Mouse (Mus musculus): ENCODE results near the gene Eif4enif1. TPM values are rescaled to one million over a fixed set of nuclear protein-coding genes. Genes with fewer than 3 reads are reported as not detected.

The Eif4enif1 gene
- polyA plus RNA-seq, 1 experiment from 2014 or later = 38.4 TPM

GRCm38 (mm10) chr11:3235277-3235676 is 33.1 kb downstream of the Eif4enif1 start:
- peaks cover 33% of the 10 kb centered on the region for H3K36me3 ChIP-seq (ENCODE audit: control insufficient read depth, insufficient read depth, low read length)
- ATAC-seq (ENCODE audit: insufficient read depth, low FRiP score) = no peak
- WGBS = 83% methylated on average over 5 of the region's 5 CpGs
- no peak overlapping the region for H3K27ac ChIP-seq (ENCODE audit: low read length)
- H3K9me3 ChIP-seq (replicated peaks; ENCODE audit: control insufficient read depth, low read length) = no peaks in the 10 kb centered on the region
- no peak overlapping the region for H3K9ac ChIP-seq (ENCODE audit: low read length)
- H3K4me3 ChIP-seq (replicated peaks; ENCODE audit: low read length) = no peak overlapping the region
- no peaks in the 10 kb centered on the region for H3K27me3 ChIP-seq (ENCODE audit: control insufficient read depth, insufficient read depth, low read length)
- no peak overlapping the region for H3K4me2 ChIP-seq (ENCODE audit: low read depth, low read length)
- no peaks in the 10 kb centered on the region for H3K4me1 ChIP-seq (ENCODE audit: control insufficient read depth, insufficient read depth, low read length)

- no peak overlapping the region for H3K4me3 ChIP-seq (replicated peaks; ENCODE audit: low read length)
- H3K9me3 ChIP-seq (replicated peaks; ENCODE audit: control insufficient read depth, low read length) = no peaks in the 10 kb centered on the region
- peaks cover 52% of the 10 kb centered on the region for H3K36me3 ChIP-seq (ENCODE audit: control insufficient read depth, insufficient read depth, low read length)
- H3K27ac ChIP-seq (ENCODE audit: low read length) = no peak overlapping the region
- no peak overlapping the region for H3K4me2 ChIP-seq (ENCODE audit: low read depth, low read length)
- no peaks in the 10 kb centered on the region for H3K27me3 ChIP-seq (ENCODE audit: control insufficient read depth, insufficient read depth, low read length)
- 93% methylated on average over 7 of the region's 7 CpGs for WGBS
- ATAC-seq (ENCODE audit: insufficient read depth, low FRiP score) = no peak
- H3K4me1 ChIP-seq (ENCODE audit: control insufficient read depth, insufficient read depth, low read length) = no peaks in the 10 kb centered on the region
- no peak overlapping the region for H3K9ac ChIP-seq (ENCODE audit: low read length)
These were observed 40.2 kb downstream of the Eif4enif1 start for GRCm38 (mm10) chr11:3242395-3242794.

DNA sequence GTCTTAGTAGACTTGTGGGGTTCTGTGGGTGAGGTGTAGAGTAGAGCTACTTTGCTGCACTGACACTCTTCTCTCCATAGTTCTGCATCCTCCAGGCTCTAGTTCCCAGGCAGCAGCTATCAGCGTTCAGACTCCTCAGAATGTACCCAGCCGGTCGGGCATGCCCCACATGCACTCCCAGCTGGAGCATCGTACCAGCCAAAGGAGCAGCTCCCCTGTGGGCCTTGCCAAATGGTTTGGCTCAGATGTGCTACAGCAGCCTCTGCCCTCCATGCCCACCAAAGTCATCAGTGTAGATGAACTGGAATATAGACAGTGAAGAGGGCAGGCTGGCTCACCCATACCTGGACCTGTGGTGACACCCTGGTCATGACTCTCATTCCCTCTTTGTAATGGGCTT is 41.6 kb downstream of the Eif4enif1 start:
- H3K4me3 ChIP-seq (replicated peaks; ENCODE audit: low read length) = no peak overlapping the region
- no peaks in the 10 kb centered on the region for H3K4me1 ChIP-seq (ENCODE audit: control insufficient read depth, insufficient read depth, low read length)
- ATAC-seq (ENCODE audit: insufficient read depth, low FRiP score) = no peak
- no peak overlapping the region for H3K4me2 ChIP-seq (ENCODE audit: low read depth, low read length)
- no peak overlapping the region for H3K27ac ChIP-seq (ENCODE audit: low read length)
- WGBS = 82% methylated on average over 4 of the region's 4 CpGs
- no peaks in the 10 kb centered on the region for H3K27me3 ChIP-seq (ENCODE audit: control insufficient read depth, insufficient read depth, low read length)
- H3K9me3 ChIP-seq (replicated peaks; ENCODE audit: control insufficient read depth, low read length) = no peaks in the 10 kb centered on the region
- no peak overlapping the region for H3K9ac ChIP-seq (ENCODE audit: low read length)
- peaks cover 51% of the 10 kb centered on the region for H3K36me3 ChIP-seq (ENCODE audit: control insufficient read depth, insufficient read depth, low read length)

DNA sequence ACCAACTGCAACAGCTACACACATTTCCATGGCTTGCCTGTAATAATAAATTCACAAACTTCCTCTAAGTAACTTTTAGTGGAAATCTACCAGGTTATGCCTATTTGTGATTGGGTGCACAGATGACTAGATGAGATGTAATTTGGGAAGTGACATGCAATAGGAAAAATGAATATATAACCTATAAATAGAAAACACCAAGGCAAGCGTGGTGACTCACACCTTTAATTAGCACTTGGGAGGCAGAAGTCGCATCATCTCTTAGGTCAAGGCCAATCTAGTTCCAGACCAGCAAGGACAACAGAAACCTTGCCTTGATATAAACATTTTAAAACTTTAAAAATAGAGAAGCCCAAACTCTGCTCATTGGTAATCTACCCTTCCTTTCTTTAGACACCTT is 45.2 kb downstream of the Eif4enif1 start:
- Histone ChIP-seq H3K4me1 (ENCODE audit: control insufficient read depth, insufficient read depth, low read length) (no peaks in the 10 kb centered on the region), H3K27me3 (ENCODE audit: control insufficient read depth, insufficient read depth, low read length) (no peaks in the 10 kb centered on the region), H3K27ac (ENCODE audit: low read length) (no peak overlapping the region), H3K4me3 (replicated peaks; ENCODE audit: low read length) (no peak overlapping the region), H3K9ac (ENCODE audit: low read length) (no peak overlapping the region), H3K4me2 (ENCODE audit: low read depth, low read length) (no peak overlapping the region), H3K36me3 (ENCODE audit: control insufficient read depth, insufficient read depth, low read length) (peaks cover 47% of the 10 kb centered on the region), H3K9me3 (replicated peaks; ENCODE audit: control insufficient read depth, low read length) (no peaks in the 10 kb centered on the region)
- ATAC-seq (ENCODE audit: insufficient read depth, low FRiP score) = no peak
- WGBS = 86% methylated on average over 2 of the region's 2 CpGs

GRCm38 (mm10) chr11:3259537-3259936 is 57.3 kb downstream of the Eif4enif1 start:
- no peaks in the 10 kb centered on the region for H3K9me3 ChIP-seq (replicated peaks; ENCODE audit: control insufficient read depth, low read length)
- no peak overlapping the region for H3K9ac ChIP-seq (ENCODE audit: low read length)
- no peak overlapping the region for H3K4me3 ChIP-seq (replicated peaks; ENCODE audit: low read length)
- no peak overlapping the region for H3K4me2 ChIP-seq (ENCODE audit: low read depth, low read length)
- H3K27ac ChIP-seq (ENCODE audit: low read length) = no peak overlapping the region
- WGBS = 91% methylated on average over 1 of the region's 1 CpGs
- ATAC-seq (ENCODE audit: insufficient read depth, low FRiP score) = no peak
- peaks cover 20% of the 10 kb centered on the region for H3K36me3 ChIP-seq (ENCODE audit: control insufficient read depth, insufficient read depth, low read length)
- H3K27me3 ChIP-seq (ENCODE audit: control insufficient read depth, insufficient read depth, low read length) = no peaks in the 10 kb centered on the region
- H3K4me1 ChIP-seq (ENCODE audit: control insufficient read depth, insufficient read depth, low read length) = peaks cover under 1% of the 10 kb centered on the region; the same call in 1 of the 2 replicates

DNA sequence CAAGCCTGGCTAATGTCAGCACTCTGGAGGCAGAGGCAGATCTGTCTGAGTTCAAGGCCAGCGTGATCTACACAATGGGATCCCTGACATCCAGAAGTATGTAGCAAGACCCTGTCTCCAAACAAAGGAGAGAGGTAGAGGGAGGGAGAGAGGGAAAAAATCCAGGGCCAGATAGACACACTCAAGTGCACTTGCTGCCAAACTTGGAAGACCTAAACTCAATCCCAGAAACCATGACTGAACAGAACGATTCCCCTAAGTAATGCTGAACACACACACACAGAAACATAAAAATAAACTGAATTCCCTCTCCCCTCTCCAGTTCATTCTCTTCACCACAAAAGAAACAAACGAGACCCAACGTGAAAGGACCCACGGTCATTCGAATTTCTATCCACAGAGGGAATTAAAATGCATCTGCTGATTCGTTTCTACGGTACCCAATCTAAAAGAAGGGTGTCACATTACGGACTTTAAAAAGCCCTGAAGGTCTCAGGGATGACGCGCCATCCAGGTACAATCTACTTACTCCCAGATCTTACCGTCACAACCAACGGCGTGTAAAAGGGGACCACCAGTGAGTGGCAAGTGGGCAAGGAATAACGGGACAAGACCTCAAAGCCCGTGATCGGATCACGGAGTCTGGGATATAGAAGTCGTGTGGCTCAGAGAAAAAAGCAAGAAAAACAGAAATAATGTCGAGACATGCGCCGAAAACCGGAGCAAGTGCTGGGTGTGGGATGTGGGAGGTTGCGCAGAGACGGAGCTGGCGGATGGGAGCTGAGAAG is 63.3 kb downstream of the Eif4enif1 start:
- H3K4me2 ChIP-seq (ENCODE audit: low read depth, low read length) = peak overlapping the region; percentile 85
- H3K27ac ChIP-seq (ENCODE audit: low read length) = peak overlapping the region; percentile 92
- H3K4me3 ChIP-seq (replicated peaks; ENCODE audit: low read length) = peak overlapping the region; percentile 94
- ATAC-seq (ENCODE audit: insufficient read depth, low FRiP score) = no peak
- H3K4me1 ChIP-seq (ENCODE audit: control insufficient read depth, insufficient read depth, low read length) = peaks cover 12% of the 10 kb centered on the region
- H3K27me3 ChIP-seq (ENCODE audit: control insufficient read depth, insufficient read depth, low read length) = no peaks in the 10 kb centered on the region
- peak overlapping the region; percentile 98 for H3K9ac ChIP-seq (ENCODE audit: low read length)
- H3K9me3 ChIP-seq (replicated peaks; ENCODE audit: control insufficient read depth, low read length) = no peaks in the 10 kb centered on the region
- H3K36me3 ChIP-seq (ENCODE audit: control insufficient read depth, insufficient read depth, low read length) = peaks cover 4% of the 10 kb centered on the region; the same call in 1 of the 2 replicates
- 1% methylated on average over 26 of the region's 26 CpGs for WGBS

DNA sequence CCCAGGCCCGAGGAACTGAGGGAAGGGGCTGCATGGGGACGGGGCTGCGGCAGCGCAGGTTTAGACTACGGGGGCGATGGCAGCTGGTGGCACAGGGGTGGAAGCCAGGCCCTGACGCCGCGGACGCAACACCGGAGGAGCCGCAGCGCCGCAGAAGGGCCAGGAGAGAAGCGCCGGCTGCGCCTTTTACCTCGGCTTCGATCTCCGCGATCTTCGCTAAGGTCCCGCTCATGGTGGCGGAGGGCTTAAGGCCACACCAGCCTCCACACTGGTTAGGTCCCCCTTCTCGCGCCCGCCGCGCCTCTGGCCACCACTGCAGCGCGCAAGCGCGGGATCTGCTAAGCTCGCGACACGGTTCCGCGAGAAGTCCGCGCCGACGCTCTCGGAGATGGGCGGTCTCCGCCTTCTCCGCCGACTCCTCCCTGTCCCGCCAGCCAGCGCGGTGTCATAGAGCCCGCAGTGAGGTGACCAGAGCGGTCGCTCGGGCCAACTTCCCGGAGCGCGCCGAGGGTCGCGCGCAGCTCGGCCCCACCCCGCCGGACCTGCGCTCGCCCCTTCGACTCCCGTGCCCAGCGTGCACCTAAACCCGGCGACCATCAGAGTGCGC is 64.0 kb downstream of the Eif4enif1 start, which contains the start of gene Drg1:
Drg1 (minus strand) TSS at position 337 of the 607 bp plus-strand sequence.
- ATAC-seq (ENCODE audit: insufficient read depth, low FRiP score) = peak; percentile 100
- peak within 1 kb of the TSS; percentile 85 for H3K4me2 ChIP-seq (ENCODE audit: low read depth, low read length)
- H3K36me3 ChIP-seq (ENCODE audit: control insufficient read depth, insufficient read depth, low read length) = peaks cover 2% of the 10 kb centered on the region; the same call in 1 of the 2 replicates
- H3K27ac ChIP-seq (ENCODE audit: low read length) = peak within 1 kb of the TSS; percentile 92
- WGBS = under 1% methylated on average over 70 of the region's 72 CpGs
- peaks cover 12% of the 10 kb centered on the region for H3K4me1 ChIP-seq (ENCODE audit: control insufficient read depth, insufficient read depth, low read length)
- no peaks in the 10 kb centered on the region for H3K9me3 ChIP-seq (replicated peaks; ENCODE audit: control insufficient read depth, low read length)
- H3K9ac ChIP-seq (ENCODE audit: low read length) = peak within 1 kb of the TSS; percentile 98
- no peaks in the 10 kb centered on the region for H3K27me3 ChIP-seq (ENCODE audit: control insufficient read depth, insufficient read depth, low read length)
- H3K4me3 ChIP-seq (replicated peaks; ENCODE audit: low read length) = peak within 1 kb of the TSS; percentile 94

GRCm38 (mm10) chr11:3267133-3267532 is 64.9 kb downstream of the Eif4enif1 start:
- peak overlapping the region; percentile 98 for H3K9ac ChIP-seq (ENCODE audit: low read length)
- H3K4me3 ChIP-seq (replicated peaks; ENCODE audit: low read length) = peak overlapping the region; percentile 94
- no peaks in the 10 kb centered on the region for H3K27me3 ChIP-seq (ENCODE audit: control insufficient read depth, insufficient read depth, low read length)
- 47% methylated on average over 7 of the region's 7 CpGs for WGBS
- peak overlapping the region; percentile 60 for H3K4me2 ChIP-seq (ENCODE audit: low read depth, low read length)
- peaks cover 12% of the 10 kb centered on the region for H3K4me1 ChIP-seq (ENCODE audit: control insufficient read depth, insufficient read depth, low read length)
- no peak overlapping the region for H3K27ac ChIP-seq (ENCODE audit: low read length)
- no peaks in the 10 kb centered on the region for H3K9me3 ChIP-seq (replicated peaks; ENCODE audit: control insufficient read depth, low read length)
- ATAC-seq (ENCODE audit: insufficient read depth, low FRiP score) = no peak
- no peaks in the 10 kb centered on the region for H3K36me3 ChIP-seq (ENCODE audit: control insufficient read depth, insufficient read depth, low read length)

- Histone ChIP-seq H3K27me3 (ENCODE audit: control insufficient read depth, insufficient read depth, low read length) (no peaks in the 10 kb centered on the region), H3K27ac (ENCODE audit: low read length) (no peak overlapping the region), H3K9me3 (replicated peaks; ENCODE audit: control insufficient read depth, low read length) (no peaks in the 10 kb centered on the region), H3K4me2 (ENCODE audit: low read depth, low read length) (no peak overlapping the region), H3K4me1 (ENCODE audit: control insufficient read depth, insufficient read depth, low read length) (peaks cover 12% of the 10 kb centered on the region), H3K4me3 (replicated peaks; ENCODE audit: low read length) (no peak overlapping the region), H3K9ac (ENCODE audit: low read length) (no peak overlapping the region), H3K36me3 (ENCODE audit: control insufficient read depth, insufficient read depth, low read length) (no peaks in the 10 kb centered on the region)
- WGBS = 33% methylated on average over 4 of the region's 4 CpGs
- ATAC-seq (ENCODE audit: insufficient read depth, low FRiP score) = no peak
These were observed 67.0 kb downstream of the Eif4enif1 start for GRCm38 (mm10) chr11:3269241-3269640.

Data from stomach, embryonic 16.5 days (tissue).